Mouse (Mus musculus): ENCODE measurements around the gene Ttc9c. TPM values are rescaled to one million over a fixed set of nuclear protein-coding genes. Genes with fewer than 3 reads are reported as not detected.

Ttc9c gene
- polyA plus RNA-seq (2017; shearing (Covaris generic)) = 10 to 100 TPM; 45.5 TPM

GRCm38 (mm10) chr19:8818801-8819595 is at the start of gene Ttc9c:
Gene Ttc9c, minus strand, starts transcription at chr19:8819333.

GRCm38 (mm10) chr19:8850402-8850901 is 31.3 kb upstream of the Ttc9c start, which contains the start of gene Lrrn4cl:
Gene Lrrn4cl, plus strand, starts transcription at chr19:8850768.

GRCm38 (mm10) chr19:8839103-8839907 is 20.2 kb upstream of the Ttc9c start, which contains the start of gene Gng3:
Gene Gng3, minus strand, starts transcription at chr19:8839194.

DNA sequence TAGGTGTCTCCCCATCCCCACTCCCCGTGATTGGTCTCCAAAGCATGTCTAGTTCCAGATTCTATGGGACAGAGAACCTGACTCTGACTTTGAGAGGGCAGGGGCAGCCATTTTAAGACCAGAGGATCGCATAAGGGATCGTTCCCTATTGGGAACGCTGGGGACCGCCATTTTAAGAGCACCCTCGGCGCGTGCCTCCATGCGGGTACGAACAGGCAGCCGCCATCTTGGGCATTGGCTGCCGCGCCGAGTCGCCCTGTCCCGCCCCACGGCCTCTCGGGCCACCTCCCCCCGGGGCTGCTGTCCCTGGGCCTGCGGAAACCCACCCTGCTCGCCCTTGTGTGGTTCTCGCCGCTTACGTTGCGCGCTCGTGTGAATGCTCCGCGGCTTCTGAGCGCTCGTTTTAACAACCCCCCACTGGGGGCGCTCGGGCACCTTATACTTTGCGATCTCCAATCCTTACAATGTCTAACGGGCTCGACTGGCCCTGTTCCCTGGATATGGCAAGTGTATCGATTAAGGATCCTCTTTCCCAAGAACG is 18.2 kb upstream of the Ttc9c start, which contains the start of gene Bscl2:
Gene Bscl2, plus strand, starts transcription at position 217 of the 541 bp plus-strand sequence.

GRCm38 (mm10) chr19:8829660-8830059 is 10.5 kb upstream of the Ttc9c start, which contains the start of gene AC129217.1:
Gene AC129217.1, plus strand, starts transcription at chr19:8829773.

GRCm38 (mm10) chr19:8819596-8820423 is 677 bp upstream of the Ttc9c start, which contains the start of gene Hnrnpul2:
Gene Hnrnpul2, plus strand, starts transcription at chr19:8820010.

DNA sequence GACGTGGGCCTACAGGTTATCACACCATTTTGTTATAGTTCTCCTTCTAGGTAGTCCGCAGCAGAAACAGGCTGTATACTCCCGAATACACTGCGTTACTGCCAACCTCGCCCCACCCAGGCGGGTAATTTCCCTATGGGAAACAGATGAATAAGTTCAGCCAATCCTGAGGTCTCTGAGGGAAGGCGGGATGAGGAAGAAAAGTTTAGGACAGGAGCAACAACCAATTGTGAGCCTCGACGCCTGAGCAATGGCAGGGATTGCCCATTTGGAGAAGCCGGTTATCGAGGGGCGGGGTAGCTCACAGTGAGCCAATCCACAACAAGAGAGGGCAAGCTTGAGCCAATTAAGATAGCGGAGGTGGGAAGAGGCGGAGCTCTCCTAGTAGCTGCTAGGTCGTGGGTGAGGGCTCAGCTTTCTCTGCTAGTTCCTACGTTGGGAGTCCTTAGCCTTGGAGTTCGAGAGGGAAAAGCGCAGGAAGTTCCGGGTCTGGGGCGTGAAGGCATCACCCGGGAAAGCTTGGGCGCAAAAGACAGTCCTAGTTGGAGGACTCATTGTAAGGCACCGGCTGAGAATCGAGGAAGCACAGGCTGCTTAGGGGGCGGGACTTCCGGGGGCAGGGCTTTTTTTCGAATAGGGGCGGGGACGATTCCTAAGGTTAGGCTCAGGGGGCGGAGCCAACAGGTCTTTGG is 16.9 kb downstream of the Ttc9c start, which contains the start of gene Zbtb3:
Gene Zbtb3, plus strand, starts transcription at position 426 of the 692 bp plus-strand sequence.

DNA sequence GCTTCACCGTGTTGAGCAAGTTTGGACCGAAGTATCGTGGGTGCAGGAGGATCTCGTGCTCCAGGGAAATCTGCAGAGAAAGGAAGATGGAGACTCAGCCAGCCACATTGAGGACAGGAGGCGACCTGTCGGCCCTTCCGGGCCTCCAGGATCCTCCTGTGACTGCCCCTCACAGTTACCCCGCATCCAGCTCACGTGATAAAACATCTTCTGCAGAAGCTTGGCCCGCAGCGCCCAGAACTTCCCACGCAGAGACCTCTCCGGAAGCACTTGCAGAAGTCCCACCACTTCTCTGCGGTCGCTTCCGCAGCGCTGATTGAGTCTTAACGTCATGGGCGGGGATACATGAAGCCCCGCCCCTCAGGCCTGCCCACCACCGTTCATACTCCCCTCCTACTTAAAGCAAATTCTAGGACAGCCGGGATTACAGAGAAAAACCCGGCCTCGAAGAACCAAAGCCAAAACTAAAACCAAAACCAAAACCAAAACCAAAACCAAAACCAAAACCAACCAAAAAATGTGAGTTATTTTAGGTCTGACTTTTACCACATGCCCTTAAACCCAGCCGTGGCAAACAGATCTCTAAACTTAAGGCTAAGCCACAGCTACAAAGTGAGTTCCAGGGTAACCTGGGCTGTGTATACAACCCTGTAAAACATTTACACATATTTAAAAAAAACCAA is 20.7 kb downstream of the Ttc9c start, which contains the start of gene Polr2g:
Gene Polr2g, minus strand, starts transcription at position 314 of the 683 bp plus-strand sequence.

DNA sequence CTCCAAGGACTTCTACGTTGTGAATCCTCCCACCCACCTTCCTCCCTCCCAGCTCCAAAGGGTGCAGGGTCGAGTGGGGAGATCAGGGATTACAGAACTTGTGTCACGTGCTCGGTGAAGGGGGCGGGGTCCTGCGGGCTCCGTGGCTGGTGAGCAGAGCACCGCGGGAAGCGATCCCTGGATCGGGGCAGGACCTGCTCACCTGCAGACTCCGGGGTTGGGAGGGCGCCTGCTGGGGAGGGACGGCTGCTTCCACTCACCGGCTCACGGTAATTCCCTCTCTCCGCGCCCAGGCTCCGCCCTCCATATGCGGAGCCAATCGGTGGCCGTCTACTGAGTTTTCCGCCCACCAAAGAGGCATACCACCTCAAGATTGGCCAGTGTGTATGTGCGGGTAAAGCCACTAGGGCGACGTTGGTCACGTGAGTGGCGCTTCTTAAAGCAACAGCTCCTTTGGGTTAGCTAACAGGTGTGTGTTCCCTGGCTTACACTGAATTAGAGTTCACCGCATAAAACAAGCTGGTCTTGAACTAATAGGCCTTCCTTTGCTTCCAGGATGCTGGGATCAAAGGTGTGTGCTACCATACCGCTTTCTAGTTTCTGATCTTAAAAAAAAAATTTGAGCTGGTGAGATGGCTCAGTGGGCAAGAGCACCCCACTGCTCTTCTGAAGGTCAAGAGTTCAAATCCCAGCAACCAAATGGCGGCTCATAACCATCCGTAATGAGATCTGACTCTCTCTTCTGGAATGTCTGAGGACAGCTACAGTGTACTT is 32.9 kb downstream of the Ttc9c start, which contains the start of gene Taf6l:
Gene Taf6l, minus strand, starts transcription at position 410 of the 774 bp plus-strand sequence.

DNA sequence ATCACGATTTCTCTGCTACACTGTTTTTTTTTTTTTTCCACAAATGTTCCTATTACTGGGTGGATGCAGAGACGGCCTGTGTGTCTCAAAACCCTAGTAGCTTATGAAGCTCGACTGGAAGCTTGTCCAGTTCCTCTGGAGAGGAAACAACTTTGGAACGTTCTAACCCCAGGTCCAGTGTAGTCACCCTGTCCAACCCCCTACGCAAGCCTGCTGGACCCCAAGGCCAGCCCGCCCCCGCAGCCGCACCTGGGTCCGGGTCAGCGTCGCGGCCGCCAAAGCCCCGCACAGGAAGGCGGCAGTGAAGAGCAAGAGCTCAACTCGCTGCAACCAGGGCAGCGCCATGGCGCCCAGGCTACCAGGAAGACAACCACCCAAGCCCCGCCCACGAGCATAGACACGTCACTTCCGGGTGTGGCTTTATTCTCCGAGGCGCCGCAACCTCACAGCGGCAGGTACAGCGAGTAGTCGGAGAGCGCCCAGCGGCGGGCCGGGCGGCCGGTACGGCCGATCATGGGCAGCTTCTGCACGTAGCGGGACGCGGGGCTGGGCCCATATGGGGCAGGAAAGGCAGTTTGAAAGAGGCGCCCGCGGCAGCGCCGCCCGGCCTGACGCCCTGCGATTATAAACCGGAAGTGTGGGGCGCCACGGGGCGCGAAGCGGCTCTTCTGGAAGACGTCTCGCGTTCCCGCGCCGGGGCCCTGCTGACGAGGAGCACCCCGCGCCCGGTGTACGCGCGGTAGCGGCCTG is 44.9 kb downstream of the Ttc9c start, which contains the start of gene Tmem179b:
Gene Tmem179b, minus strand, starts transcription at position 382 of the 750 bp plus-strand sequence.

DNA sequence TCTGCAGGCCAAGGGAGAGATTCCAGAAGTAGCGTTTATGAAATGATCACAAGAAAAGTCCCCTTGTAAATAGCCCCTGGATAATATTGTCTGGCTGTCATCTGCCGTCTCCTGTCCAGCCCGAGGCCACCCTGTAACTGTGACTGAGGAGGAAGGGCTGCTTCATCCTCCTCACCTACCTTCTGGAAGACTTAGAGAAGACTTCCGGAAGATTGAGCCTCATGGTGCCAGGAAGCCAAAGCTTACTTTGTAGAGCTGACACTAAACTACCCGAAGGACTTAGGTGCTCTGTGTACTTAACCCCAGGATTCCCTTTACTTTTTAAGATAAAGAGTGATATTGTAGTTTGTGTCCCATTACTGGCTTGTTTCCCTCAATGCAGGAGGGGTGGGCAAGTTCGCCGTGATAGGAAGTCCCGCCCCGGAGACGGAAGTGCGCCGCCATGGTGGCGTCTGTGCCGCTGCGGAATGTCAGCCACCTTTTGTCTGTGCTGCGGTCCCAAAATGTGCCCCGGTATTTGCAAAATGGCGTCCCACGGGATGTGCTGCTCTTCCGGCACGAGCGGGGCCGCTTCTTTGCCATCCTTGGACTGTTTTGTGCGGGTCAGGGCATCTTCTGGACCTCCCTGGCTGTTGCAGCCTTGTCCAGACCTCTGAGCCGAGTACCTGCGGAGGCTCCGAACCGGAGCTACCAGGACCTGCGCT is 48.4 kb downstream of the Ttc9c start, which contains the start of gene Tmem223:
Gene Tmem223, plus strand, starts transcription at position 430 of the 704 bp plus-strand sequence.

Other genes starting within 250 kb of the Ttc9c start
- gene Slc22a8, start 228.1 kb downstream of the Ttc9c start, polyA plus RNA-seq (2017; shearing (Covaris generic)) = under 1 TPM in 1 of 2 experiments, not detected in 1; 0.45 TPM
- gene Slc22a6, start 201.3 kb downstream of the Ttc9c start, polyA plus RNA-seq (2017; shearing (Covaris generic)) = under 1 TPM in 1 of 2 experiments, not detected in 1; 0.04 TPM
- under 1 TPM in 1 of 2 experiments, not detected in 1; 0.04 TPM for gene Chrm1, start 155.5 kb downstream of the Ttc9c start, polyA plus RNA-seq (2017; shearing (Covaris generic))
- 100 to 1,000 TPM; 123 to 154 TPM for gene Slc3a2, start 96.0 kb downstream of the Ttc9c start, polyA plus RNA-seq (2017; shearing (Covaris generic))
- gene Wdr74, start 83.5 kb downstream of the Ttc9c start, polyA plus RNA-seq (2017; shearing (Covaris generic)) = 10 to 100 TPM; 56.2 to 78.4 TPM
- under 1 TPM; 0.53 to 0.74 TPM for gene 1700092M07Rik, start 78.6 kb downstream of the Ttc9c start, polyA plus RNA-seq (2017; shearing (Covaris generic))
- gene Stx5a, start 77.9 kb downstream of the Ttc9c start, polyA plus RNA-seq (2017; shearing (Covaris generic)) = 100 to 1,000 TPM; 143 to 165 TPM
- gene Nxf1, start 62.3 kb downstream of the Ttc9c start, polyA plus RNA-seq (2017; shearing (Covaris generic)) = 100 to 1,000 TPM; 161 to 220 TPM
- gene Tmem223, start 48.3 kb downstream of the Ttc9c start, polyA plus RNA-seq (2017; shearing (Covaris generic)) = 10 to 100 TPM; 90.9 to 99.6 TPM
- gene Tmem179b, start 44.9 kb downstream of the Ttc9c start, polyA plus RNA-seq (2017; shearing (Covaris generic)) = 100 to 1,000 TPM; 176 to 213 TPM
- 10 to 100 TPM; 12.9 to 19.2 TPM for gene Taf6l, start 32.9 kb downstream of the Ttc9c start, polyA plus RNA-seq (2017; shearing (Covaris generic))
- gene Polr2g, start 20.8 kb downstream of the Ttc9c start, polyA plus RNA-seq (2017; shearing (Covaris generic)) = 100 to 1,000 TPM; 144 to 188 TPM
- gene Zbtb3, start 16.8 kb downstream of the Ttc9c start, polyA plus RNA-seq (2017; shearing (Covaris generic)) = 1 to 10 TPM; 2.1 to 2.7 TPM
- gene Hnrnpul2, start 677 bp upstream of the Ttc9c start, polyA plus RNA-seq (2017; shearing (Covaris generic)) = 10 to 100 TPM; 13.8 to 14.4 TPM
- under 1 TPM in 1 of 2 experiments, not detected in 1; 0.89 TPM for gene AC129217.1, start 10.4 kb upstream of the Ttc9c start, polyA plus RNA-seq (2017; shearing (Covaris generic))
- 100 to 1,000 TPM; 115 to 134 TPM for gene Bscl2, start 18.1 kb upstream of the Ttc9c start, polyA plus RNA-seq (2017; shearing (Covaris generic))
- gene Gng3, start 19.9 kb upstream of the Ttc9c start, polyA plus RNA-seq (2017; shearing (Covaris generic)) = 1 to 10 TPM in 1 of 2 experiments, under 1 TPM in 1; 0.39 to 1.0 TPM
- gene Lrrn4cl, start 31.4 kb upstream of the Ttc9c start, polyA plus RNA-seq (2017; shearing (Covaris generic)) = under 1 TPM in 1 of 2 experiments, not detected in 1; 0.10 TPM
- 100 to 1,000 TPM; 155 to 175 TPM for gene Ubxn1, start 52.2 kb upstream of the Ttc9c start, polyA plus RNA-seq (2017; shearing (Covaris generic))
- gene Uqcc3, start 61.6 kb upstream of the Ttc9c start, polyA plus RNA-seq (2017; shearing (Covaris generic)) = 100 to 1,000 TPM in 1 of 2 experiments, 10 to 100 TPM in 1; 79.3 to 105 TPM
- gene Lbhd1, start 64.4 kb upstream of the Ttc9c start, polyA plus RNA-seq (2017; shearing (Covaris generic)) = 10 to 100 TPM; 81.7 to 89.2 TPM
- not detected for gene Gm49403, start 64.6 kb upstream of the Ttc9c start, polyA plus RNA-seq (2017; shearing (Covaris generic))
- 10 to 100 TPM; 53.7 to 60.3 TPM for gene 1810009A15Rik, start 69.5 kb upstream of the Ttc9c start, polyA plus RNA-seq (2017; shearing (Covaris generic))
- gene Gm49416, start 69.6 kb upstream of the Ttc9c start, polyA plus RNA-seq (2017; shearing (Covaris generic)) = not detected
- gene Ints5, start 73.7 kb upstream of the Ttc9c start, polyA plus RNA-seq (2017; shearing (Covaris generic)) = 10 to 100 TPM; 33.7 to 35.1 TPM
- 100 to 1,000 TPM in 1 of 2 experiments, 10 to 100 TPM in 1; 76.4 to 105 TPM for gene Ganab, start 78.7 kb upstream of the Ttc9c start, polyA plus RNA-seq (2017; shearing (Covaris generic))
- 10 to 100 TPM; 32.7 to 61.4 TPM for gene B3gat3, start 101.0 kb upstream of the Ttc9c start, polyA plus RNA-seq (2017; shearing (Covaris generic))
- 10 to 100 TPM in 1 of 2 experiments, 1 to 10 TPM in 1; 6.7 to 22.9 TPM for gene Rom1, start 110.0 kb upstream of the Ttc9c start, polyA plus RNA-seq (2017; shearing (Covaris generic))
- 10 to 100 TPM; 65.5 to 86.4 TPM for gene Eml3, start 110.2 kb upstream of the Ttc9c start, polyA plus RNA-seq (2017; shearing (Covaris generic))
- gene Mta2, start 122.5 kb upstream of the Ttc9c start, polyA plus RNA-seq (2017; shearing (Covaris generic)) = 100 to 1,000 TPM; 207 to 252 TPM
- gene Tut1, start 134.5 kb upstream of the Ttc9c start, polyA plus RNA-seq (2017; shearing (Covaris generic)) = 10 to 100 TPM; 28.1 to 34.9 TPM
- 100 to 1,000 TPM; 243 to 311 TPM for gene Eef1g, start 147.7 kb upstream of the Ttc9c start, polyA plus RNA-seq (2017; shearing (Covaris generic))
- 10 to 100 TPM; 51.5 to 98.4 TPM for gene Ahnak, start 170.0 kb upstream of the Ttc9c start, polyA plus RNA-seq (2017; shearing (Covaris generic))

Data from activated CD4-positive, CD25-positive, alpha-beta regulatory T cell (primary cell).